Mouse (Mus musculus) cerebellum, postnatal 36 days (tissue): ENCODE measurements at regions not wholly inside any gene's neighbourhood (a gene's known extent, or its start where the extent isn't known, plus 50 kb on each side); places are given as distances from the start of the nearest gene placed in this dataset.

Experiments
- DNase-seq, 2 experiments: peaks; one replicate each; pipeline ENCODE4 v3.0.0; 2021 to 2022; ENCODE audit warnings: mixed read lengths in 2 of 2

GRCm38 (mm10) chr13:73160289-73160688, 100.0 kb upstream of the Irx4 start:
- DNase-seq: peak; percentile 81 to 82

- DNase-seq: no peak
Observed at GRCm38 (mm10) chr13:73170301-73170700, 90.0 kb upstream of the Irx4 start.

- no peak for DNase-seq
Observed at GRCm38 (mm10) chr13:73207931-73208448, 52.3 kb upstream of the Irx4 start.
